Mouse (Mus musculus): ENCODE results near the gene Prrg2. TPM values are rescaled to one million over a fixed set of nuclear protein-coding genes. Genes with fewer than 3 reads are reported as not detected.
A peak's percentile ranks its signal among the peaks of the same experiment; 100 is the strongest.

Prrg2 gene
- total and polyA plus RNA-seq, 3 experiments: 5.5 to 23.6 (median 6.2) TPM

DNA sequence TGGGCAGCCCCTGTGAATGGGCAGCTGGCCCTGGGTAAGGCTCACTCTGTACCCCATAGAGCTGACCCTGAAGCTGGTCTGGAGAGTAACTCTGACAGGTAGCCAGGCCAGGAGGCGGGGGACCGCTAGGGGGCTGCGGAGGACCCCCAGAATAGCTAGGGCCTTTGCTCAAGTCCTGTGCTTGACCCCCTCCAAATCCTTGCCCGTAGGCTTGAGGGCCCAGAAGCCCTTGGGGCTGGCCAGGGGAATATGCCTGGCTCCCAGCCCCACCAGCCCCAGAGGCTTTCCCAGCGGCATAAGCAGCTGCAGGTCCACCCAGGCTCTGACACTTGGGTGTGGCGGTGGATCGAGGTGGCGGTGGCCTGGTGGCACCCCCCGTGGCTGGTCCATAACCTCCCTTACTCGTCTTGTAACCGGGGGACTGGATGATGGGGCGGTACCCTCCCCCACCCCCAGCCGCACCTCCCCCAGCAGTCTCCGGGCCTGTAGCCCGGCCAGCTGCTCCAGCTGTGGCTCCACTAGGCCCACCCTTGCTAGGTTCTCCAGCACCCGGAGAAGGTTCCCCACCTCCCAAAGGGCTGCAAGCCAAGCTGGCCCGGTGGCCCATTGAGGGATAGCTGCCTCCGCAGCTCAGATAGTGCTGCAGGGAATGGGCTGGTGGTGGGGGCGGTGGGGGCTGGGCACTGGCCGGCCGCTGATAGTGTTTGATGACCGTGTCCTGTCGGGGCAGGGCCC is 13.4 kb downstream of the Prrg2 start:
- Histone ChIP-seq H3K4me3 (no peak overlapping the region), H3K79me2 (replicated peaks; ENCODE audit: control insufficient read depth, insufficient read depth, low read length) (peaks cover 8% of the 10 kb centered on the region), H3K27ac (no peak overlapping the region), H3K27me3 (ENCODE audit: control insufficient read depth, insufficient read depth, low read length) (no peaks in the 10 kb centered on the region), H3K36me3 (ENCODE audit: control insufficient read depth, insufficient read depth, low read length) (no peaks in the 10 kb centered on the region), H3K9ac (ENCODE audit: low read depth, low read length) (no peak overlapping the region), H3K4me1 (ENCODE audit: control insufficient read depth, insufficient read depth, low read length) (peaks cover 5% of the 10 kb centered on the region)
- TF ChIP-seq POLR2A (IDR thresholded peaks at IDR 0.05; ENCODE audit: insufficient read depth, low read depth, low read length) (no peak), EP300 (IDR thresholded peaks at IDR 0.05; ENCODE audit: insufficient read depth, low read depth, low read length) (no peak), CTCF (IDR thresholded peaks at IDR 0.05) (no peak)
- DNase-seq: peak; percentile 52 to 60
- 80% methylated on average over 23 of the region's 23 CpGs for WGBS
- intact Hi-C loops (cut with DNase I): no loop called here

DNA sequence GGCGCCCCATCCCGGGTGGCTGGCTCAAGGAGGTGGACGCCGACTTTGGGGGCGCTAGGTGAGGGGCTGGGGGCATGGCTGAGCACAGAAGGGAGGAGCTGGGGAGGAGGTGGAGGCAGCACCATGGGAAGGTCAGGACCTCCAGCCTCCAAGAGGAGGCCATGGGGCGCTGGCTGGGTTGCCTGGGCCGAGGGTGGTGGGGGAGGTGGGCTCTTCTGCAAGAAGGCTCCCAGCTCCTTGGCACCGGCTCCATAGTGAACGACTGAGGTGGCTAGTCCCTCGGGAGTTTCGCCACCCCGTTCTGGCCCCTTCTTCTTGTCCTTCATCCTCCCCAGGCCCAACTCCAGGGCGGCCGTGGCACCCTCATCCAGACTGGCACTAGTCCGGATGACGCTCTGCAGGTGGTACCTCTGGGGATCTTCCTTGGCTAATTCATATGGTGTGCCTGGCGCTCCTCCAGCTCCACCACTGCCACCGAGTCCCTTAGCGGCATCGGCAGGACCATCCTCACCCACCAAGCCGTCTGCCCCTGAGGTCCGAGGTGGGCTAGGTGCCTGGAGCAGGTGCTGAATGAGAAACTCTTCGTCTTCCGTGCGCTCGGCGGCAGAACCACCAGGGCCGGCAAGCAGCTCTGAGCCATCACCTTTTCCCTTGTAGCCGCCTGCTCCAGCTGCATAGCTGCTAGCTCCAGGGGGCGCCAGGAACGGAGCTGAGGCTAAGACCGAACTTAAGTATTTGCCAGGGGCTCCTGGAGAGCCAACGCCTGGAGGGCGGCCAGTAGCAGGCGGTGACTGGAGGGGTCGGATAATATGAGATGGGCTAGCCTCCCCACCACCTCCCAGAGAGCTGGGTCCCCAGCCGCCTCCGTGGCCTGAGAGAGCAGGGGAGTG is 14.2 kb downstream of the Prrg2 start:
- no peak for DNase-seq
- WGBS: 90% methylated on average over 38 of the region's 38 CpGs
- no peak for TF ChIP-seq POLR2A (IDR thresholded peaks at IDR 0.05; ENCODE audit: insufficient read depth, low read depth, low read length)
- TF ChIP-seq EP300 (IDR thresholded peaks at IDR 0.05; ENCODE audit: insufficient read depth, low read depth, low read length): no peak
- TF ChIP-seq CTCF (IDR thresholded peaks at IDR 0.05): no peak
- intact Hi-C loops (cut with DNase I): no loop called here
- peaks cover 8% of the 10 kb centered on the region for H3K79me2 ChIP-seq (replicated peaks; ENCODE audit: control insufficient read depth, insufficient read depth, low read length)
- no peaks in the 10 kb centered on the region for H3K27me3 ChIP-seq (ENCODE audit: control insufficient read depth, insufficient read depth, low read length)
- H3K4me3 ChIP-seq: no peak overlapping the region
- peaks cover 5% of the 10 kb centered on the region for H3K4me1 ChIP-seq (ENCODE audit: control insufficient read depth, insufficient read depth, low read length)
- H3K9ac ChIP-seq (ENCODE audit: low read depth, low read length): no peak overlapping the region
- H3K27ac ChIP-seq: no peak overlapping the region
- no peaks in the 10 kb centered on the region for H3K36me3 ChIP-seq (ENCODE audit: control insufficient read depth, insufficient read depth, low read length)

DNA sequence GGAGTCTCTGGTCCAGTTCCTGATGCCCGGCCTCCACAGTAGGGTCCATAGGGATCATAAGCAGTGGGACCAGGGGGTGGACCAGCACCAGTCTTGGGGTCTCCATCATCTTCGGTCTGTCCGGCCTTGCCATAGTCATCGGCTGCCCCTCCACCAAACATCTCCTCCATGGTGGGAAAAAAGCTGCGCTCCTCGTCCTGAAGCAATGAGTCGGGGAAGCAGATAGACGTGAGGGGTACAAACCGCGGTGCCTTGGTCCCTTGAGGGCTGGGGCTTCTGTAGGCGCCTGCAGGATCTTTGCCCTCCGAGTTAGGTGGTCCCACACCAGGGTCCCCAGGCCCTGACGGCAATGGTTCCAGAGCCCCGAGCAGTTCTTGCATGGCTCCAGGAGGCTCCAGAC is 15.0 kb downstream of the Prrg2 start:
- Histone ChIP-seq H3K9ac (ENCODE audit: low read depth, low read length) (no peak overlapping the region), H3K36me3 (ENCODE audit: control insufficient read depth, insufficient read depth, low read length) (no peaks in the 10 kb centered on the region)
- 94% methylated on average over 14 of the region's 14 CpGs for WGBS

DNA sequence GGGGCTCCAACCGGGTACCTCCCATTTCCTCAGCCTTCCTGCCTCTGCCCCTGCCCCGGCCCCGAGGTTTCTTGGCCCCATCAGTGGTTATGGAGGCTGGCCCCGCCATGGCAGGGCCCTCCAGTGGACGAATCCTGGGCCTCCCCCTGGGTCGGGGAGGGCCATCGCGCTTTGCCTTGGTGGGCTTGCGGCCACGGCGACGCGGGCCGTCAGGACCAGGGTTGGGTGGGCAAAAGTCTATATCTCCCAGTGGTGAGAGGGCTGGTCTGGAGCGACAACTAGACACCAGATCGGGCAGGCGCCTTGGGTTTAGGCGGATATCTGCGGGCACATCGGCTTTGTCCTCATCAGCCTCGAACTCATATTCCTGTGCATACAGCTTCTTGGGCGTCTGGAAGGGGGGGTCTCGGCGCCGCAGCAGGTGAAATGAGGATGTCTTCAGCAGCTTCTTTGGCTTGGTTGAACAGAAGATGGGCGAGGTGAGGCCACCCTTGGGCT is 15.6 kb downstream of the Prrg2 start:
- intact Hi-C loops (cut with DNase I): no loop called here
- WGBS: 89% methylated on average over 26 of the region's 26 CpGs
- peaks cover 5% of the 10 kb centered on the region for H3K4me1 ChIP-seq (ENCODE audit: control insufficient read depth, insufficient read depth, low read length)
- H3K9ac ChIP-seq (ENCODE audit: low read depth, low read length): no peak overlapping the region
- no peak for TF ChIP-seq CTCF (IDR thresholded peaks at IDR 0.05)
- TF ChIP-seq POLR2A (IDR thresholded peaks at IDR 0.05; ENCODE audit: insufficient read depth, low read depth, low read length): no peak
- TF ChIP-seq EP300 (IDR thresholded peaks at IDR 0.05; ENCODE audit: insufficient read depth, low read depth, low read length): no peak
- peaks cover 8% of the 10 kb centered on the region for H3K79me2 ChIP-seq (replicated peaks; ENCODE audit: control insufficient read depth, insufficient read depth, low read length)
- no peak overlapping the region for H3K4me3 ChIP-seq
- H3K36me3 ChIP-seq (ENCODE audit: control insufficient read depth, insufficient read depth, low read length): no peaks in the 10 kb centered on the region
- H3K27me3 ChIP-seq (ENCODE audit: control insufficient read depth, insufficient read depth, low read length): no peaks in the 10 kb centered on the region
- no peak overlapping the region for H3K27ac ChIP-seq
- DNase-seq: no peak

More for the DNA sequence above, 15.0 kb downstream of the Prrg2 start:
- no peak for DNase-seq
- intact Hi-C loops (cut with DNase I): no loop called here
- H3K4me1 ChIP-seq (ENCODE audit: control insufficient read depth, insufficient read depth, low read length): peaks cover 5% of the 10 kb centered on the region
- TF ChIP-seq POLR2A (IDR thresholded peaks at IDR 0.05; ENCODE audit: insufficient read depth, low read depth, low read length) (no peak), CTCF (IDR thresholded peaks at IDR 0.05) (no peak), EP300 (IDR thresholded peaks at IDR 0.05; ENCODE audit: insufficient read depth, low read depth, low read length) (no peak)
- H3K4me3 ChIP-seq: no peak overlapping the region
- peaks cover 8% of the 10 kb centered on the region for H3K79me2 ChIP-seq (replicated peaks; ENCODE audit: control insufficient read depth, insufficient read depth, low read length)
- no peak overlapping the region for H3K27ac ChIP-seq
- no peaks in the 10 kb centered on the region for H3K27me3 ChIP-seq (ENCODE audit: control insufficient read depth, insufficient read depth, low read length)

DNA sequence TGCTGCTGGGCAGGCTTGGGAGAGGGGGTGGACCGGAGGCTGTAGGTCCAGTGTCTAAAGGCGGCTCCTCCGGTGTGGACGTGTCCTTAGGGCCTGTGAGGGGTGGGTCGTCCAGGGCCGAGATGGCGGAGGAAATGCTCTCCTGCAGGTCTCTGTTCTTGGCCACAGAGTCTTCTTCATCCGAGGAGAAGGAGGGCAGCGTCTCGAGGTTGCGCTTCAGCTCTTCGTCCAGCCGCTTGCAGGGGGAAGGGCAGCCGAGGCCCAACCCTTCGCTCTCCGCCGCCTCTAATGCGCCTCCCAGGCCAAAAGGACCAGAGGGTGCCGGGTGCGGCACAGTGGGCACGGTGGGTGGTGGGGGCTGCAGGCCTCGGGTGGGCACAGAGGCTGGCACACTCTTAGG is 16.7 kb downstream of the Prrg2 start:
- H3K27ac ChIP-seq: no peak overlapping the region
- H3K79me2 ChIP-seq (replicated peaks; ENCODE audit: control insufficient read depth, insufficient read depth, low read length): peaks cover 8% of the 10 kb centered on the region
- WGBS: 92% methylated on average over 22 of the region's 22 CpGs
- no peak overlapping the region for H3K9ac ChIP-seq (ENCODE audit: low read depth, low read length)
- H3K4me3 ChIP-seq: no peak overlapping the region
- DNase-seq: no peak
- TF ChIP-seq EP300 (IDR thresholded peaks at IDR 0.05; ENCODE audit: insufficient read depth, low read depth, low read length): no peak
- TF ChIP-seq POLR2A (IDR thresholded peaks at IDR 0.05; ENCODE audit: insufficient read depth, low read depth, low read length): no peak
- TF ChIP-seq CTCF (IDR thresholded peaks at IDR 0.05): no peak
- no peaks in the 10 kb centered on the region for H3K4me1 ChIP-seq (ENCODE audit: control insufficient read depth, insufficient read depth, low read length)
- intact Hi-C loops (cut with DNase I): no loop called here
- no peaks in the 10 kb centered on the region for H3K27me3 ChIP-seq (ENCODE audit: control insufficient read depth, insufficient read depth, low read length)
- no peaks in the 10 kb centered on the region for H3K36me3 ChIP-seq (ENCODE audit: control insufficient read depth, insufficient read depth, low read length)

Measured in heart, adult 2 months (tissue).